Mouse (Mus musculus): ENCODE measurements around the gene Kif1b. TPM values are rescaled to one million over a fixed set of nuclear protein-coding genes. Genes with fewer than 3 reads are reported as not detected.
"Not testable (repeated sequence)": the region's sequence is repeated elsewhere in the genome, so short reads cannot be mapped to it uniquely, and the experiment has no call there.

Gene Kif1b
- polyA plus RNA-seq, 1 experiment from 2014 or later: 6.0 TPM

DNA sequence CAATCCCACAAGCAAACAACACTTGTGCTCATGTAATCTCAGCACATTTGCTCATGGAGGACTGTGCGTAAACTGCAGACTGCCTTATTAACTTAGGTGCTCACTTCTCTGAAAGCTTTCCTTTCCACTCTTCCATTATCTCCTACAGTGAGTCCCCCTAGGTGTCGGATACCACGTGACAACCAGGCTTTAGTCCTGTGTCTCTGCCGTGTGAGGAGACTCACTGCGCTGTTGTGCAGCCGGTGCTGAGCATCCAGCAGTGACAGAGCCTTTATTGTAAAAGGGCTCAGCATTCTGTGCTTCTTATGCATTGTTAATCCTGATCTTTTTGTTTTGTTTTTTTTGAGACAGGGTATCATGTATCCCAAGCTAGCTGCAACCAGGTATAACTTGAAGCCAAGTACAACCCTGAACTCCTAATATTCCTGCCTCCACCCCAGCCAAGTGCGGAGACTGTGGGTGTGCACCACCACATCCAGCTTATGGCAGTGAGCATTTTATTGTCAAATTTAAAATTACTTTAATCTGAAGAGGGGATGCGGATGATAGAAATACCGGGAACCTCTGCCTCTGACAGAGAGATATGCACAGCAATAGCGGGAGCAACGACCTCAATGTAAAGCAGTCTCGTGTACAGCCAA lies 88.0 kb downstream of the Kif1b start:
- no peaks in the 10 kb centered on the region for H3K9me3 ChIP-seq (replicated peaks)
- H3K4me3 ChIP-seq (replicated peaks): no peak overlapping the region
- H3K4me2 ChIP-seq: no peak overlapping the region
- H3K4me1 ChIP-seq (replicated peaks): no peaks in the 10 kb centered on the region; the same call in 1 of the 2 replicates
- H3K27me3 ChIP-seq: no peaks in the 10 kb centered on the region
- H3K27ac ChIP-seq (replicated peaks): no peak overlapping the region
- H3K36me3 ChIP-seq (replicated peaks): peaks cover 17% of the 10 kb centered on the region
- 76% methylated on average over 12 of the region's 12 CpGs for WGBS (ENCODE audit: insufficient replicate concordance)
- ATAC-seq (ENCODE audit: insufficient read depth): no peak
- H3K9ac ChIP-seq: no peak overlapping the region

DNA sequence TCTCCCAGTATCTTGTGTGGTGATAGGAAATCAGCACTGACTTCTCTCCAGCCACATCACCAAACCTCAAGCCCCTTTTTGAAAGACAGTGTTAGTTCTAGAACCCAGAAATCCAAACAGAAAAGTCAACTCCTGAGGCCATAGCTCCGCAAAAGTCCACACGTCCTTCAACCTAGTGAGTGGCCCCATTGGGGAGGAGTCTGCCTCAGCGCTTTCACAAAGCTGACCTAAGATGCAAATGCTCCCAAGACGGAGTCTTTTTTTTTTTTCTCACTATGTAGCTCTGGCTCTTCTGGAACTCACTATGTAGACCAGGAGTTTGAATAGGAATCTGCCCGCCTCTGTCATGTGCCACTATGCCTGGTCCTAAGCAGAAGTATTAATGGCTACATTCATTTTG lies 89.0 kb downstream of the Kif1b start:
- no peaks in the 10 kb centered on the region for H3K27me3 ChIP-seq
- 77% methylated on average over 5 of the region's 5 CpGs for WGBS (ENCODE audit: insufficient replicate concordance)
- no peak overlapping the region for H3K27ac ChIP-seq (replicated peaks)
- H3K4me2 ChIP-seq: no peak overlapping the region
- H3K36me3 ChIP-seq (replicated peaks): peaks cover 16% of the 10 kb centered on the region
- no peaks in the 10 kb centered on the region; the same call in 1 of the 2 replicates for H3K4me1 ChIP-seq (replicated peaks)
- no peaks in the 10 kb centered on the region for H3K9me3 ChIP-seq (replicated peaks)
- H3K9ac ChIP-seq: no peak overlapping the region
- H3K4me3 ChIP-seq (replicated peaks): no peak overlapping the region
- ATAC-seq (ENCODE audit: insufficient read depth): no peak

DNA sequence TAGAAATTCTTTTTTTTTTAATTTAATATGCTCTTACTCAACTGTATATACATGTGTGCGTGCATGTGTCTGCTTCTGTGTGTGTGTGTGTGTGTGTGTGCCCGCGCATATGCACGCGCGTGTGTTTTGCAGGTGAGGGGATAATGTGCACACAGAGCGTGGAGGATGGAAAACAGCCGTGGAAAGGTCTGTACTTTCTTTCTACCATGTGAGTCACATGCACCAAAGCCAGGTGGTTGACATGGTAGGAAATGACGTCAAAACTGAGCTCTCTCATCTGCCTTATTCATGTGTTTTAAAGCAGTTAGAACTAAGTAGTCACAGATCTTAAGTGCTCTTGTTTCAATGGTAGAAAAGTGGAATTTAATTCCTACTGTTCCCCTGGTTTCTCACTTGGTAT lies 91.5 kb downstream of the Kif1b start:
- Histone ChIP-seq H3K4me2 (no peak overlapping the region), H3K4me3 (replicated peaks) (no peak overlapping the region), H3K27me3 (no peaks in the 10 kb centered on the region), H3K9me3 (replicated peaks) (no peaks in the 10 kb centered on the region), H3K4me1 (replicated peaks) (no peaks in the 10 kb centered on the region; the same call in 1 of the 2 replicates), H3K27ac (replicated peaks) (no peak overlapping the region), H3K9ac (no peak overlapping the region), H3K36me3 (replicated peaks) (peaks cover 33% of the 10 kb centered on the region)
- 75% methylated on average over 9 of the region's 9 CpGs for WGBS (ENCODE audit: insufficient replicate concordance)
- no peak for ATAC-seq (ENCODE audit: insufficient read depth)

DNA sequence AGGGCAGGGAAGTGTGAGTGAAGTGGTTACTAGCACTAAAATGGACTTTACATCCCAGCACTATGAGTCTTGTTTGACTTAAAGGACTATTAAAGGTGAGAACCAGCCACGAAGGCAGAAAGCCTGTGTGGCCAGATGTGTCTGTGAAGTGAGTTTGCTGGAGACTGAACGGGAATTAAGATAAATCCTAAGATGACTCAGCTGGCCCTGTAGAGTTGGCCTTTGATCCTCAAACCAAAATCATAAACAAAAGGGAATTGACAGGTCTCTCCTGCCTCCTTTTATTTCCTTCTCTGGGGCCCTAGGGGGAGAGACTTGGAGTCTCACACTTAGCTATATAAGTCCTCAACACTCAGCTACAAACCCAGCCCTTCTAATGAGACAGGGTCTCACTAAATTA lies 92.1 kb downstream of the Kif1b start:
- no peaks in the 10 kb centered on the region for H3K27me3 ChIP-seq
- ATAC-seq (ENCODE audit: insufficient read depth): no peak
- H3K4me2 ChIP-seq: no peak overlapping the region
- 54% methylated on average over 2 of the region's 2 CpGs for WGBS (ENCODE audit: insufficient replicate concordance)
- no peaks in the 10 kb centered on the region for H3K9me3 ChIP-seq (replicated peaks)
- no peaks in the 10 kb centered on the region; the same call in 1 of the 2 replicates for H3K4me1 ChIP-seq (replicated peaks)
- H3K36me3 ChIP-seq (replicated peaks): peaks cover 34% of the 10 kb centered on the region
- no peak overlapping the region for H3K4me3 ChIP-seq (replicated peaks)
- no peak overlapping the region for H3K9ac ChIP-seq
- no peak overlapping the region for H3K27ac ChIP-seq (replicated peaks)

DNA sequence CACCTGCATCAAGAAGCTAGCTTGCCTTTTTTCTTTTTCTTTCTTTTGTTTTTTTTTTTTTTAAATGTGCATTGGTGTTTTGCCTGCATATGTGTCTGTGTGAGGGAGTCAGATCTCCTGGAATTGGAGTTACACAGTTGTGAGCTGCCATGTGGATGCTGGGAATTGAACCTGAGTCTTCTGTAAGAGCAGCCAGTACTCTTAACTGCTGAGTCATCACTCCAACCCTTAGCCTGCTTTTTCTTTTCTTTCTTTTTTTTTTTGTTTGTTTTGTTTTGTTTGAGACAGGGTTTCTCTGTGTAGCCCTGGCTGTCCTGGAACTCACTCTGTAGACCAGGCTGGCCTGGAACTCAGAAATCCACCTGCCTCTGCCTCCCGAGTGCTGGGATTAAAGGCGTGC lies 93.0 kb downstream of the Kif1b start:
- H3K4me3 ChIP-seq (replicated peaks); H3K9ac ChIP-seq; ATAC-seq (ENCODE audit: insufficient read depth); H3K27ac ChIP-seq (replicated peaks); H3K9me3 ChIP-seq (replicated peaks); H3K4me1 ChIP-seq (replicated peaks); H3K4me2 ChIP-seq; H3K27me3 ChIP-seq: not testable (repeated sequence)
- H3K36me3 ChIP-seq (replicated peaks): peaks cover 33% of the 10 kb centered on the region
- WGBS (ENCODE audit: insufficient replicate concordance): 84% methylated on average over 2 of the region's 2 CpGs

DNA sequence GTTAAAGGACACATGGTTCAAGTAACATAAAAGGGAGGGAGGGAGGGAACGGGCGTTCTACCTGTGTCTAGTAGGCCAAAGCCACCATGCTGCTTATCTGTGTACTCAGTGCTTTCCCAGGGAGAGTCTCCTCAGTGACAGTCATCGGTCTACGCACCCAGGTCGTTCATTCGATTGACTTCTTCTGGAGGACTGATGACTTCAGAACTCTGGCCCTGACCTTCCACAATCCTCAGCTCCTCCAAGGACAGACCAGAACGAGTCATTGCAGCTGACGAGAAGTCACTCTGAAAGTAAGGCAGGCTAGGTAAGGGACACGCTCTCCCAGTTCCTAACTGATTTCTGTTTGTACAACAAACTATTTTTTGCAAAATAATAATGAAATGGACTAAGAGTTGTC lies 94.0 kb downstream of the Kif1b start:
- 79% methylated on average over 9 of the region's 9 CpGs for WGBS (ENCODE audit: insufficient replicate concordance)
- Histone ChIP-seq H3K4me3 (replicated peaks) (no peak overlapping the region), H3K27me3 (no peaks in the 10 kb centered on the region), H3K9ac (no peak overlapping the region), H3K4me2 (no peak overlapping the region), H3K4me1 (replicated peaks) (no peaks in the 10 kb centered on the region; the same call in 1 of the 2 replicates), H3K36me3 (replicated peaks) (peaks cover 33% of the 10 kb centered on the region), H3K27ac (replicated peaks) (no peak overlapping the region), H3K9me3 (replicated peaks) (no peaks in the 10 kb centered on the region)
- no peak for ATAC-seq (ENCODE audit: insufficient read depth)

DNA sequence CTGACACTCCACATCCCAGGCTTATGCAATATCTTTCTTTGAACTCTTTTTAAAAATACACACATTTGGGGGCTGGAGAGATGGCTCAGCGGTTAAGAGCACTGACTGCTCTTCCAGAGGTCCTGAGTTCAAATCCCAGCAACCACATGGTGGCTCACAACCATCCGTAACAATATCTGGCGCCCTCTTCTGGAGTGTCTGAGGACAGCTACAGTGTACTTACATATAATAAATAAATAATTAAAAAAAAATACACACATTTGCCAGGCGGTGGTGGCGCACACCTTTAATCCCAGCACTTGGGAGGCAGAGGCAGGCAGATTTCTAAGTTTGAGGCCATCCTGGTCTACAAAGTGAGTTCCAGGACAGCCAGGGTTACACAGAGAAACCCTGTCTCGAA lies 96.1 kb downstream of the Kif1b start:
- H3K9ac ChIP-seq; H3K9me3 ChIP-seq (replicated peaks); ATAC-seq (ENCODE audit: insufficient read depth); H3K27ac ChIP-seq (replicated peaks); H3K4me2 ChIP-seq; H3K4me3 ChIP-seq (replicated peaks); H3K4me1 ChIP-seq (replicated peaks); H3K27me3 ChIP-seq: not testable (repeated sequence)
- H3K36me3 ChIP-seq (replicated peaks): peaks cover 39% of the 10 kb centered on the region
- WGBS (ENCODE audit: insufficient replicate concordance): 70% methylated on average over 6 of the region's 6 CpGs

DNA sequence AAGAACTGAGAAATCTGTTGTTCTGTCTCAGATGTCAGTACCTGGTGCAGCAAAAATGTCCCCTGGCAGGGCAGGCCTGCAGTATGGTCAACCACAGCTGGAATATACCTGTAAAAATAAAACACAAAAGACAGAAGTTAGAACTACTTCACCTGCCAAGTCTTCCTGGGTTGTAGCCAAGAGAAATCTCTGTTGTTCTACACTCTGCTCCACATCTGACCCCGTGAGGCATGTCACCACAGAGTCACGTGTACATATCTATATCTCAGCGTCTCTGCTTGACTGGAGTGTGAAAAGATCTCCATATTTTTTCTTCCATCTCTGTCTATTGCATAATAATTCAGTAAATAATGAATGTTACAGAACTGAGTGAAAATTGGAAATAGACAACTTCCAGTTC lies 105.0 kb downstream of the Kif1b start:
- no peak overlapping the region for H3K4me2 ChIP-seq
- no peaks in the 10 kb centered on the region for H3K9me3 ChIP-seq (replicated peaks)
- no peaks in the 10 kb centered on the region for H3K4me1 ChIP-seq (replicated peaks)
- WGBS (ENCODE audit: insufficient replicate concordance): 58% methylated on average over 3 of the region's 3 CpGs
- peaks cover 3% of the 10 kb centered on the region; the same call in 1 of the 2 replicates for H3K36me3 ChIP-seq (replicated peaks)
- ATAC-seq (ENCODE audit: insufficient read depth): no peak
- no peak overlapping the region for H3K27ac ChIP-seq (replicated peaks)
- no peaks in the 10 kb centered on the region for H3K27me3 ChIP-seq
- no peak overlapping the region for H3K9ac ChIP-seq
- H3K4me3 ChIP-seq (replicated peaks): no peak overlapping the region

DNA sequence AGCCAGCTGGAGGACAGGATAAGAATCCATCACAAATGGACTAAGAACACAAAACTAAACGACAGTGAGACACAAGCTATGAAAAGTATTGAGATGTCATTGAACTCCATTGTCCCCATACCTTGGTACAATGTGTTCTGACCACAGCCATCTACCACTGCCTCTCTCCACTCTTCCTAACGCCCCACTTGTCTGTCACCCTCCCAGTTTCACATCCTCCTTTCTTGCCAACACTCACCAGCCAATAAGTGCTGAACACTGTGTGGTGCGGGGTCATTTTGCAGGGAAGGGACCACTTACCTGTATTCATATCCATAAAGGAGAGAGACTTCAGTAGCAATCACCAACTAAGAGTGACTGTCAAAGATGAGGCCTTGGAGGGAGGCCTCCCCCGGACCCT lies 106.4 kb downstream of the Kif1b start:
- Histone ChIP-seq H3K4me1 (replicated peaks) (no peaks in the 10 kb centered on the region), H3K27me3 (no peaks in the 10 kb centered on the region), H3K4me3 (replicated peaks) (no peak overlapping the region), H3K27ac (replicated peaks) (no peak overlapping the region), H3K9me3 (replicated peaks) (no peaks in the 10 kb centered on the region), H3K4me2 (no peak overlapping the region), H3K9ac (no peak overlapping the region), H3K36me3 (replicated peaks) (0 out of 2 replicates have a peak, but pooled peaks cover 5% of the 10 kb centered on the region)
- no peak for ATAC-seq (ENCODE audit: insufficient read depth)
- WGBS (ENCODE audit: insufficient replicate concordance): 59% methylated on average over 4 of the region's 4 CpGs

DNA sequence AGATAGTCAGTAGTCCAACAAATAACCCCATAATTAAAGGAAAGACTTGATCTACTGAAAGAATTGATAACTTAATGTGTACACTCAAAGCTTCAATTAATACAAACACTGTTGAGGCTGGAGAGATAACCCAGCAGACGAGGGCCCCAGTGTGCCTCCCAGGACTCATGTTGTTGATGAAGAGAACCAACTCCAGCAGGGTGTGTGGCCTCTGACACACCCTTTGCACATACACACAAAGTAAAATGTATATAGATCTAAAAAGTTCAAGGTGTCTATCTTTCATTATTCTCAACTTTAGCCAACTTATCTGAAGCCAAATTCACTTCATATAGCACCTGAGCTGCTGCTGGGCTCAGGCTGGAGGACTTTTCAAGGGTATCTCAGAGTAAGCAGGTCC lies 110.3 kb downstream of the Kif1b start:
- no peak overlapping the region for H3K27ac ChIP-seq (replicated peaks)
- no peaks in the 10 kb centered on the region for H3K27me3 ChIP-seq
- ATAC-seq (ENCODE audit: insufficient read depth): no peak
- no peak overlapping the region for H3K4me2 ChIP-seq
- 21% methylated on average over 1 of the region's 1 CpGs for WGBS (ENCODE audit: insufficient replicate concordance)
- H3K9me3 ChIP-seq (replicated peaks): no peaks in the 10 kb centered on the region
- H3K4me3 ChIP-seq (replicated peaks): no peak overlapping the region
- H3K9ac ChIP-seq: no peak overlapping the region
- H3K4me1 ChIP-seq (replicated peaks): no peaks in the 10 kb centered on the region
- 0 out of 2 replicates have a peak, but pooled peaks cover 3% of the 10 kb centered on the region for H3K36me3 ChIP-seq (replicated peaks)

DNA sequence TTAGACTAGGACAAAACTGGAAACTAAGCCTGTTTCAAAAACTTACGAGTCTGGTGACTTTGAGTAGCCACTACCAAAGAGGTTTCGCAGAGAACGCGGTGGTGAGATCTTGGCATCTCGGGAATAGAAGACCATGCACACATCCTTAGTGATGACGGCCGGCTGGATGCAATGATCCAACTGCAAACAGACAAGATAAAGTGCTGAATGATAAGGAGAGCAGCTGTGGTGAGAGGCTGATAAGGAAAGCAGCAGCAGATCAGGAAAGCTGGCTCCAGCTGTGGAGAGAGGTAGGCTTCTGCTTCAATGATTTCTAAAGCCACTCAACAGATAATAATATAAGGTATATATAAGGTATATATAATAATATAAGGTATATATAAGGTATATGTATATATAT lies 116.4 kb downstream of the Kif1b start:
- 55% methylated on average over 7 of the region's 7 CpGs for WGBS (ENCODE audit: insufficient replicate concordance)
- ATAC-seq (ENCODE audit: insufficient read depth): no peak
- Histone ChIP-seq H3K4me1 (replicated peaks) (no peaks in the 10 kb centered on the region; the same call in 1 of the 2 replicates), H3K27ac (replicated peaks) (no peak overlapping the region), H3K4me2 (no peak overlapping the region), H3K36me3 (replicated peaks) (peaks cover 9% of the 10 kb centered on the region; the same call in 1 of the 2 replicates), H3K9ac (no peak overlapping the region), H3K4me3 (replicated peaks) (no peak overlapping the region), H3K27me3 (no peaks in the 10 kb centered on the region), H3K9me3 (replicated peaks) (no peaks in the 10 kb centered on the region)

DNA sequence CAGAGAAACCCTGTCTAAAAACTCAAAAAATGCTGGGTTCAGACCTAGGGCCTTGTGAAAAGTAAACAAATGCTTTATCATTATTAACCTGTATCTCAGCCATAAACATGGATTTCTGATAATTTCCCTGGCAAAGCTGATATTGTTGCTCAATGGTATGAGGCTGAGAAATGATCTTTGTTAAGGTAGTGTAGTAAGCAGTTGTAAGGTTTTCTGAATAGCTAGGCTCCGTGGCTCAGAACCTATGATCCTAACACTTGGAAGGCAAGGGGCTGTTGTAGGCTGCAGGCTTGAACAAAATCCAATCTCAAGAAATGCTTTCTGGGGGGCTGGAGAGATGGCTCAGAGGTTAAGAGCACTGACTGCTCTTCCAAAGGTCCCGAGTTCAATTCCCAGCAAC lies 118.9 kb downstream of the Kif1b start:
- H3K27ac ChIP-seq (replicated peaks): no peak overlapping the region
- no peaks in the 10 kb centered on the region for H3K9me3 ChIP-seq (replicated peaks)
- no peak overlapping the region for H3K4me3 ChIP-seq (replicated peaks)
- H3K4me2 ChIP-seq: no peak overlapping the region
- no peak for ATAC-seq (ENCODE audit: insufficient read depth)
- no peak overlapping the region for H3K9ac ChIP-seq
- no peaks in the 10 kb centered on the region for H3K27me3 ChIP-seq
- H3K36me3 ChIP-seq (replicated peaks): peaks cover 14% of the 10 kb centered on the region; the same call in 1 of the 2 replicates
- no peaks in the 10 kb centered on the region; the same call in 1 of the 2 replicates for H3K4me1 ChIP-seq (replicated peaks)
- WGBS (ENCODE audit: insufficient replicate concordance): 61% methylated on average over 2 of the region's 2 CpGs

Data from liver, embryonic 15.5 days (tissue).